Mouse (Mus musculus): ENCODE measurements at regions not wholly inside any gene's neighbourhood (a gene's known extent, or its start where the extent isn't known, plus 50 kb on each side); places are given as distances from the start of the nearest gene placed in this dataset.

- TF ChIP-seq CTCF (IDR thresholded peaks at IDR 0.05; ENCODE audit: low read depth) (no peak), EP300 (optimal IDR thresholded peaks at IDR 0.05) (no peak)
Observed at GRCm38 (mm10) chr1:148924506-148924905, 1036.6 kb downstream of the Pla2g4a start.
